Mouse (Mus musculus) myocyte (in vitro differentiated cells): ENCODE data around the gene Ubald1.

Experiments
- E2F4 ChIP-seq: IDR thresholded peaks from one replicate; pipeline ENCODE4 v1.6.1; 2011; ENCODE audit warnings: mild to moderate bottlenecking, control low read depth, moderate library complexity; ENCODE audit not compliant: insufficient read depth
- POLR2A ChIP-seq: IDR thresholded peaks from one replicate; pipeline ENCODE4 v1.6.1; 2011; ENCODE audit warnings: low read depth, mild to moderate bottlenecking, control low read depth, moderate library complexity; ENCODE audit not compliant: insufficient read length
- POLR2AphosphoS2 ChIP-seq: IDR thresholded peaks from one replicate; pipeline ENCODE4 v1.6.1; 2011; ENCODE audit warnings: low read depth, control low read depth; ENCODE audit not compliant: insufficient read length
- USF1 ChIP-seq: IDR thresholded peaks from one replicate; pipeline ENCODE4 v1.6.1; 2011; ENCODE audit warnings: low read depth, mild to moderate bottlenecking, control low read depth, moderate library complexity

- no peak for TF ChIP-seq USF1
- peak; percentile 99 for TF ChIP-seq POLR2A
- TF ChIP-seq POLR2AphosphoS2: peak; percentile 89
- no peak for TF ChIP-seq E2F4
These were observed 399 bp downstream of the Ubald1 start for GRCm38 (mm10) chr16:4879708-4880124.
